Mouse (Mus musculus): ENCODE measurements around the gene Mettl21e.
"Not testable (repeated sequence)": the region's sequence is repeated elsewhere in the genome, so short reads cannot be mapped to it uniquely, and the experiment has no call there.

DNA sequence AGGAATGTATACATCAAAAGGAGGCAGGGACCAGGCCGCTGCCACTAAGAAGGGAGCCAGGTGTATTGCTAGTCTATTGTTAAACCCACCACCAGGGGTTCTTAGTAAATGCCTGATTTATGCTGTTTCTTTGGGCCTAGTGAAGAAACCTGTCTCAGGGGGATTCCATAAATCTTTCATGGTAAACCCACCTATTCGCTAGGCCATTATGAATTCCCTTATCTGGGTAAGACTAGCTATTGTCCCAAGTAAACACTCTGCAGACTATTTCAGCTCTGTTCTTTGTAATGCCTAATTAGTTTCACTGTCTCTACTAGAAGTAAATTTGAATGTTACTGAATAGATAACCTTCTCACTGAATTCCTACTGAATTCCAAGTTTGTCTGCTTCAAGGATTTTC lies 15.8 kb upstream of the Mettl21e start:
- not testable (repeated sequence) for TF ChIP-seq E2F4 (IDR thresholded peaks at IDR 0.05; ENCODE audit: borderline replicate concordance, low read depth, low read length); MAZ (IDR thresholded peaks at IDR 0.05; ENCODE audit: low read depth, low read length); CTCF (IDR thresholded peaks at IDR 0.05 in 2 of 3, conservative IDR thresholded peaks at IDR 0.05 in 1 of 3; ENCODE audit: control insufficient read depth in 1 of 3, insufficient read depth in 1 of 3, low read depth in 2 of 3, low read length in 3 of 3, poor library complexity in 1 of 3, severe bottlenecking in 1 of 3); SMC3 (IDR thresholded peaks at IDR 0.05; ENCODE audit: low read depth, low read length); GATA1 (IDR thresholded peaks at IDR 0.05; ENCODE audit: low read depth, low read length); MAFK (IDR thresholded peaks at IDR 0.05; ENCODE audit: borderline replicate concordance, low read depth, low read length); USF1 (IDR thresholded peaks at IDR 0.05; ENCODE audit: low read depth, low read length); HCFC1 (IDR thresholded peaks at IDR 0.05; ENCODE audit: low read depth, low read length)

Measured in MEL (cell line).